Mouse (Mus musculus): ENCODE data around the gene Ror1.

DNA sequence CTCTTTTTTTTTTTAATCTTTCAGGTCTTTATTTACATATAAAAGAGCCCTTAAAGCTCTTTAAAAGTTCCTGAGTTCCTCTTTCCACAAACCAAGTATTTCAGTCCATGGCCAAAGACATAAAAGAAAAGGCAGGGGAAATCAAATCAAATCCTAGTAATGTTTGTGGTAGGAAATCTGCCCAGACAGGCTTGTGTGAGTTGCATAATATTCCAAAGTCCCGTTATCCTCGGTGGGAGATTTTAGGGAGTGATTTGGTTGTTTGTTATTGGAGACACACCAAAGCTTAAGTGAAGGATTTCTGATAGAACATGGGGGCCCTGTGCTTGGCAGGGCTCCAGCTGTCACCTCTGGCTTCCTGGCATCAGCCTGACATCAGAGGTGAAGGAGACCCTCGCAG is 305.5 kb downstream of the Ror1 start:
- no peak for TF ChIP-seq CTCF (IDR thresholded peaks at IDR 0.05; ENCODE audit: control insufficient read depth, insufficient read depth, insufficient replicate concordance, low read depth, low read length)
- TF ChIP-seq POLR2A (IDR thresholded peaks at IDR 0.05; ENCODE audit: control insufficient read depth, low read depth, low read length) = no peak
